Mouse (Mus musculus): Measurements from ENCODE around the gene Eif3d. TPM values are rescaled to one million over a fixed set of nuclear protein-coding genes. Genes with fewer than 3 reads are reported as not detected.

The Eif3d gene
- polyA plus RNA-seq, 1 experiment from 2014 or later, result 184 TPM

GRCm38 (mm10) chr15:77912048-77912447, 58.6 kb downstream of the Eif3d start:
- 55% methylated on average over 5 of the region's 5 CpGs for WGBS
- H3K27me3 ChIP-seq, result peaks cover 3% of the 10 kb centered on the region; the same call in 1 of the 2 replicates
- H3K9ac ChIP-seq, result no peak overlapping the region
- H3K4me2 ChIP-seq, result no peak overlapping the region
- H3K36me3 ChIP-seq, result peaks cover 35% of the 10 kb centered on the region
- H3K4me3 ChIP-seq, result no peak overlapping the region
- no peak overlapping the region for H3K27ac ChIP-seq
- ATAC-seq (ENCODE audit: low FRiP score), result no peak
- peaks cover 2% of the 10 kb centered on the region; the same call in 1 of the 2 replicates for H3K4me1 ChIP-seq (replicated peaks)
- H3K9me3 ChIP-seq, result no peaks in the 10 kb centered on the region

- no peak overlapping the region for H3K27ac ChIP-seq
- H3K9me3 ChIP-seq, result no peaks in the 10 kb centered on the region
- peaks cover 2% of the 10 kb centered on the region; the same call in 1 of the 2 replicates for H3K4me1 ChIP-seq (replicated peaks)
- H3K36me3 ChIP-seq, result peaks cover 31% of the 10 kb centered on the region
- H3K27me3 ChIP-seq, result peaks cover 13% of the 10 kb centered on the region
- 15% methylated on average over 2 of the region's 2 CpGs for WGBS
- no peak overlapping the region for H3K4me3 ChIP-seq
- no peak for ATAC-seq (ENCODE audit: low FRiP score)
- H3K4me2 ChIP-seq, result no peak overlapping the region
- no peak overlapping the region for H3K9ac ChIP-seq
These were observed 59.5 kb downstream of the Eif3d start for GRCm38 (mm10) chr15:77911065-77911464.

Other genes with a start within 250 kb of the Eif3d start
- not detected in 2 replicates for gene Apol9b, start 241.8 kb downstream of the Eif3d start, polyA plus RNA-seq (2015; fragmentation: Nextera tagmentation; extraction: Ambion mirVana)
- 0.06 and 0.16 TPM in 2 replicates for gene Apol8, start 213.8 kb downstream of the Eif3d start, polyA plus RNA-seq (2015; fragmentation: Nextera tagmentation; extraction: Ambion mirVana)
- 14.5 and 14.9 TPM in 2 replicates for gene Myh9, start 128.6 kb downstream of the Eif3d start, polyA plus RNA-seq (2015; fragmentation: Nextera tagmentation; extraction: Ambion mirVana)
- gene Txn2, start 41.8 kb downstream of the Eif3d start, polyA plus RNA-seq (2015; fragmentation: Nextera tagmentation; extraction: Ambion mirVana), result 214 and 218 TPM in 2 replicates
- 6.2 and 7.4 TPM in 2 replicates for gene Foxred2, start 14.1 kb downstream of the Eif3d start, polyA plus RNA-seq (2015; fragmentation: Nextera tagmentation; extraction: Ambion mirVana)
- gene Cacng2, start 149.2 kb upstream of the Eif3d start, polyA plus RNA-seq (2015; fragmentation: Nextera tagmentation; extraction: Ambion mirVana), result 10.5 and 10.7 TPM in 2 replicates
- gene Ift27, start 203.3 kb upstream of the Eif3d start, polyA plus RNA-seq (2015; fragmentation: Nextera tagmentation; extraction: Ambion mirVana), result 106 and 111 TPM in 2 replicates
- gene Pvalb, start 235.6 kb upstream of the Eif3d start, polyA plus RNA-seq (2015; fragmentation: Nextera tagmentation; extraction: Ambion mirVana), result 6.7 and 13.6 TPM in 2 replicates

All from hindbrain, embryonic 13.5 days (tissue).